In genomic region chr11:102879558-102879957, GRCm38 (mm10) we compare ENCODE assay signal across 11 mouse cellular contexts. TPM values are rescaled to one million over a fixed set of nuclear protein-coding genes. Genes with fewer than 3 reads are reported as not detected.
DNase-seq lines count a peak whose midpoint lies in the region; ATAC-seq and TF ChIP-seq lines count a peak whose summit lies in the region.
"Had no signal": no experiment of that assay in that cellular context is flagged by ENCODE, and none has a peak within 500 bp of the region (broad histone marks: within the 10 kb centered on the region; RNA-seq: fewer than 3 reads in every experiment).

No protein-coding gene starts in this region.

- H3K36me3 ChIP-seq in heart, embryonic 11.5 days (ENCODE audit: control insufficient read depth, insufficient read depth, low read length): peaks cover 9% of the 10 kb centered on the region; the same call in 1 of the 2 replicates
- peaks cover 34% of the 10 kb centered on the region for H3K36me3 ChIP-seq in C2C12 (ENCODE audit: control insufficient read depth, insufficient read depth)
- peaks cover 31% of the 10 kb centered on the region for H3K36me3 ChIP-seq in forebrain, embryonic 13.5 days (ENCODE audit: poor library complexity, severe bottlenecking)
- H3K36me3 ChIP-seq in liver, embryonic 13.5 days: peaks cover 35% of the 10 kb centered on the region

- ATAC-seq in heart, embryonic 11.5 days (replicated peaks; ENCODE audit: insufficient number of reproducible peaks, low FRiP score, low TSS enrichment): no peak
- ATAC-seq in forebrain, embryonic 13.5 days: no peak
- no peak for ATAC-seq in liver, embryonic 13.5 days (ENCODE audit: low read depth)

- no peak overlapping the region for H3K27ac ChIP-seq in heart, embryonic 11.5 days (ENCODE audit: low read depth, low read length)
- H3K27ac ChIP-seq in forebrain, embryonic 13.5 days: no peak overlapping the region
- H3K27ac ChIP-seq in liver, embryonic 13.5 days: peak overlapping the region; percentile 82; the same call in 1 of the 2 replicates
- H3K27ac ChIP-seq: macrophage had no signal

- H3K4me2 ChIP-seq in heart, embryonic 11.5 days: peak overlapping the region; percentile 81
- peak overlapping the region; percentile 77 for H3K4me2 ChIP-seq in forebrain, embryonic 13.5 days
- H3K4me2 ChIP-seq in liver, embryonic 13.5 days: peak overlapping the region; percentile 88

- peaks cover 45% of the 10 kb centered on the region for H3K79me2 ChIP-seq in C2C12 (ENCODE audit: control insufficient read depth, insufficient read depth)

- peak overlapping the region; percentile 89; the same call in 1 of the 2 replicates for H3K9ac ChIP-seq in heart, embryonic 11.5 days (ENCODE audit: low read depth, low read length)
- no peak overlapping the region for H3K9ac ChIP-seq in forebrain, embryonic 13.5 days
- H3K9ac ChIP-seq in liver, embryonic 13.5 days: peak overlapping the region; percentile 87

- H3K9me3 ChIP-seq in heart, embryonic 11.5 days (replicated peaks; ENCODE audit: control insufficient read depth, low read length): no peaks in the 10 kb centered on the region
- no peaks in the 10 kb centered on the region for H3K9me3 ChIP-seq in forebrain, embryonic 13.5 days (replicated peaks)
- no peaks in the 10 kb centered on the region for H3K9me3 ChIP-seq in liver, embryonic 13.5 days (replicated peaks)

- DNase-seq in heart, adult 18-20 months: no peak
- DNase-seq in liver, embryonic 13.5 days: no peak
- DNase-seq in left cerebral cortex, postnatal 10 days (ENCODE audit: extremely low spot score in 1 of 2, low spot score in 2 of 2): no peak
- DNase-seq in layer of hippocampus, postnatal 36 days: no peak
- DNase-seq in left cerebral cortex, postnatal 36 days (ENCODE audit: low spot score in 2 of 2): no peak
- DNase-seq: kidney, adult 9 months; right cerebral cortex, postnatal 25 days had no signal

- 90% methylated on average over 2 of the region's 2 CpGs for WGBS in heart, embryonic 11.5 days (ENCODE audit: insufficient replicate concordance)
- 47% methylated on average over 2 of the region's 2 CpGs for WGBS in forebrain, embryonic 13.5 days
- 78% methylated on average over 2 of the region's 2 CpGs for WGBS in liver, embryonic 13.5 days (ENCODE audit: insufficient replicate concordance)

- peak overlapping the region; percentile 86; the same call in 1 of the 2 replicates for H3K4me3 ChIP-seq in heart, embryonic 11.5 days (ENCODE audit: low read depth, low read length)
- no peak overlapping the region for H3K4me3 ChIP-seq in C2C12 (ENCODE audit: insufficient read depth, poor library complexity, severe bottlenecking)
- peak overlapping the region; percentile 66 for H3K4me3 ChIP-seq in forebrain, embryonic 13.5 days
- H3K4me3 ChIP-seq in liver, embryonic 13.5 days (replicated peaks): peak overlapping the region; percentile 81

- intact Hi-C loops in left cerebral cortex, postnatal 10 days (cut with DNase I): no loop called here
- intact Hi-C loops in left cerebral cortex, postnatal 36 days (cut with DNase I): no loop called here

- H3K79me3 ChIP-seq in C2C12 (ENCODE audit: low read depth): peaks cover 31% of the 10 kb centered on the region

- TF ChIP-seq CTCF in C2C12 (IDR thresholded peaks at IDR 0.05; ENCODE audit: control insufficient read depth, insufficient read depth, insufficient read length): no peak

- H3ac ChIP-seq in C2C12 (ENCODE audit: control insufficient read depth, insufficient read length, low read depth): peak overlapping the region; percentile 18

- no peaks in the 10 kb centered on the region for H3K27me3 ChIP-seq in heart, embryonic 11.5 days (ENCODE audit: control insufficient read depth, insufficient read depth, low read length)
- no peaks in the 10 kb centered on the region for H3K27me3 ChIP-seq in C2C12 (ENCODE audit: control insufficient read depth, insufficient read depth, insufficient read length)
- no peaks in the 10 kb centered on the region for H3K27me3 ChIP-seq in forebrain, embryonic 13.5 days
- H3K27me3 ChIP-seq in liver, embryonic 13.5 days: peaks cover 21% of the 10 kb centered on the region

- H3K4me1 ChIP-seq in heart, embryonic 11.5 days (ENCODE audit: control insufficient read depth, insufficient read depth, low read length): peaks cover 25% of the 10 kb centered on the region
- peaks cover 23% of the 10 kb centered on the region for H3K4me1 ChIP-seq in forebrain, embryonic 13.5 days
- H3K4me1 ChIP-seq in liver, embryonic 13.5 days (replicated peaks): peaks cover 40% of the 10 kb centered on the region

TF ChIP-seq in C2C12, 6 proteins besides CTCF, POLR2A, EP300 and RAD21:
- TF ChIP-seq MYOD1 (IDR thresholded peaks at IDR 0.05; ENCODE audit: control insufficient read depth, insufficient read length, low read depth) (no peak), FOSL1 (IDR thresholded peaks at IDR 0.05; ENCODE audit: insufficient read depth, low read length, poor library complexity, severe bottlenecking) (no peak), CEBPB (IDR thresholded peaks at IDR 0.05; ENCODE audit: low read depth) (no peak), USF1 (IDR thresholded peaks at IDR 0.05; ENCODE audit: low read depth) (no peak), MYOG (IDR thresholded peaks at IDR 0.05; ENCODE audit: control insufficient read depth, extremely low read depth, insufficient read length) (no peak), MAX (IDR thresholded peaks at IDR 0.05) (no peak)

RNA-seq across cellular contexts. Expression of gene Eftud2, which starts 1.2 kb away (rescaled TPM):
- 136 and 149 TPM in 2 replicates for polyA plus RNA-seq in heart, embryonic 11.5 days (2014; fragmentation: Nextera tagmentation; extraction: Ambion mirVana)
- 10 to 100 TPM; 34.1 to 42.6 TPM for total RNA-seq in heart, adult 18-20 months (2021)
- 190 TPM for polyA plus RNA-seq in C2C12 (2012; fragmentation: generic; extraction: Trizol)
- 199 and 235 TPM in 2 replicates for polyA plus RNA-seq in forebrain, embryonic 13.5 days (2015; fragmentation: Nextera tagmentation; extraction: Ambion mirVana)
- polyA plus RNA-seq in liver, embryonic 13.5 days (2015; fragmentation: Nextera tagmentation; extraction: Ambion mirVana): 144 and 160 TPM in 2 replicates
- 100 to 1,000 TPM; 101 to 102 TPM for total RNA-seq in left cerebral cortex, postnatal 10 days (2021)
- total RNA-seq in layer of hippocampus, postnatal 36 days (2021): 100 to 1,000 TPM; 129 to 131 TPM
- 100 to 1,000 TPM; 123 to 135 TPM for total RNA-seq in left cerebral cortex, postnatal 36 days (2021)

RNA-seq across cellular contexts. Expression of gene Ccdc103, which starts 1.4 kb away (rescaled TPM):
- polyA plus RNA-seq in heart, embryonic 11.5 days (2014; fragmentation: Nextera tagmentation; extraction: Ambion mirVana): 0.42 and 0.56 TPM in 2 replicates
- total RNA-seq in heart, adult 18-20 months (2021): not detected
- 0.59 TPM for polyA plus RNA-seq in C2C12 (2012; fragmentation: generic; extraction: Trizol)
- polyA plus RNA-seq in forebrain, embryonic 13.5 days (2015; fragmentation: Nextera tagmentation; extraction: Ambion mirVana): 1.8 and 2.8 TPM in 2 replicates
- 0.91 and 1.4 TPM in 2 replicates for polyA plus RNA-seq in liver, embryonic 13.5 days (2015; fragmentation: Nextera tagmentation; extraction: Ambion mirVana)
- total RNA-seq in left cerebral cortex, postnatal 10 days (2021): 1 to 10 TPM; 1.3 to 1.6 TPM
- total RNA-seq in layer of hippocampus, postnatal 36 days (2021): 1 to 10 TPM; 1.6 to 2.4 TPM
- total RNA-seq in left cerebral cortex, postnatal 36 days (2021): 1 to 10 TPM; 2.0 to 3.6 TPM
- polyA plus RNA-seq: macrophage had no signal

RNA-seq across cellular contexts. Expression of gene Fam187a, which starts 5.4 kb away (rescaled TPM):
- polyA plus RNA-seq in heart, embryonic 11.5 days (2014; fragmentation: Nextera tagmentation; extraction: Ambion mirVana): not detected in 2 replicates
- not detected for total RNA-seq in heart, adult 18-20 months (2021)
- 0.05 TPM for polyA plus RNA-seq in C2C12 (2012; fragmentation: generic; extraction: Trizol)
- not detected in 2 replicates for polyA plus RNA-seq in forebrain, embryonic 13.5 days (2015; fragmentation: Nextera tagmentation; extraction: Ambion mirVana)
- polyA plus RNA-seq in liver, embryonic 13.5 days (2015; fragmentation: Nextera tagmentation; extraction: Ambion mirVana): 0.06 TPM in 1 of 2 replicates, not detected in the other
- total RNA-seq in left cerebral cortex, postnatal 10 days (2021): not detected
- total RNA-seq in layer of hippocampus, postnatal 36 days (2021): not detected
- total RNA-seq in left cerebral cortex, postnatal 36 days (2021): under 1 TPM in 1 of 2 experiments, not detected in 1; 0.20 TPM
- polyA plus RNA-seq: macrophage had no signal

RNA-seq across cellular contexts. Expression of gene Gfap, which starts 21.2 kb away (rescaled TPM):
- 0.18 and 0.20 TPM in 2 replicates for polyA plus RNA-seq in heart, embryonic 11.5 days (2014; fragmentation: Nextera tagmentation; extraction: Ambion mirVana)
- under 1 TPM; 0.10 to 0.15 TPM for total RNA-seq in heart, adult 18-20 months (2021)
- polyA plus RNA-seq in C2C12 (2012; fragmentation: generic; extraction: Trizol): 0.02 TPM
- polyA plus RNA-seq in forebrain, embryonic 13.5 days (2015; fragmentation: Nextera tagmentation; extraction: Ambion mirVana): not detected in 2 replicates
- polyA plus RNA-seq in liver, embryonic 13.5 days (2015; fragmentation: Nextera tagmentation; extraction: Ambion mirVana): 7.2 and 7.7 TPM in 2 replicates
- 100 to 1,000 TPM; 109 to 117 TPM for total RNA-seq in left cerebral cortex, postnatal 10 days (2021)
- 100 to 1,000 TPM; 275 to 320 TPM for total RNA-seq in layer of hippocampus, postnatal 36 days (2021)
- total RNA-seq in left cerebral cortex, postnatal 36 days (2021): 100 to 1,000 TPM; 127 TPM
- polyA plus RNA-seq: macrophage had no signal

RNA-seq across cellular contexts. Expression of gene Higd1b, which starts 43.9 kb away (rescaled TPM):
- not detected in 2 replicates for polyA plus RNA-seq in heart, embryonic 11.5 days (2014; fragmentation: Nextera tagmentation; extraction: Ambion mirVana)
- total RNA-seq in heart, adult 18-20 months (2021): 10 to 100 TPM; 10.6 to 15.7 TPM
- not detected for polyA plus RNA-seq in C2C12 (2012; fragmentation: generic; extraction: Trizol)
- 1.2 and 2.0 TPM in 2 replicates for polyA plus RNA-seq in forebrain, embryonic 13.5 days (2015; fragmentation: Nextera tagmentation; extraction: Ambion mirVana)
- polyA plus RNA-seq in liver, embryonic 13.5 days (2015; fragmentation: Nextera tagmentation; extraction: Ambion mirVana): not detected in 2 replicates
- 1 to 10 TPM; 7.9 to 8.1 TPM for total RNA-seq in left cerebral cortex, postnatal 10 days (2021)
- total RNA-seq in layer of hippocampus, postnatal 36 days (2021): 1 to 10 TPM; 2.0 to 4.6 TPM
- 1 to 10 TPM; 4.7 to 5.3 TPM for total RNA-seq in left cerebral cortex, postnatal 36 days (2021)
- polyA plus RNA-seq: macrophage had no signal
